Mouse (Mus musculus): ENCODE results near the gene Pecam1.
"Not testable (repeated sequence)": the region's sequence is repeated elsewhere in the genome, so short reads cannot be mapped to it uniquely, and the experiment has no call there.

- not testable (repeated sequence) for TF ChIP-seq POLR2A, CTCF (IDR thresholded peaks at IDR 0.05; ENCODE audit: insufficient read depth, low read depth, low read length)
These were observed 9.7 kb downstream of the Pecam1 start for GRCm38 (mm10) chr11:106740724-106741123.

All from olfactory bulb, adult 2 months (tissue).